Mouse (Mus musculus): ENCODE measurements around the gene Prox2. TPM values are rescaled to one million over a fixed set of nuclear protein-coding genes. Genes with fewer than 3 reads are reported as not detected.
A peak's percentile ranks its signal among the peaks of the same experiment; 100 is the strongest.

Prox2 gene
- polyA plus RNA-seq, 1 experiment, result 0.46 TPM

DNA sequence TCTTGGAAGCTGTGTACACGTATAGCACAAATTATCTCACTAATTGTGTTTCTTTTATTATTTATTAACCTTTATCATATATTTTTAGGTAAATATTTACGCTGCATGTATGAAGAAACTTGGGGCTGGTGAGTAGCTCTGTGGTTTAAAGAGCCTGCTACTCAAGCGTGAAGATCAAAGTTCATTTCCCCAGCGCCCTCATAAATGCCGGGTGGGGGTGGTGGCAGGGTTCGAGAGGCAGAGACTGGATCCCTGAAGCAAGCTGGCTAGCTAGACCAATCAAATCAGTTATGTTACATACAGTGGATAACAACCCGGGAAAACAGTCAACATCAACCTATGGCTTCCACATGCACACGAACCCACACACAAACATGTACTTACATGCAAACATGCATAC, 7.5 kb downstream of the Prox2 start:
- 38% methylated on average over 8 of the region's 8 CpGs for WGBS
- DNase-seq (ENCODE audit: low read depth, low spot score), result no peak

DNA sequence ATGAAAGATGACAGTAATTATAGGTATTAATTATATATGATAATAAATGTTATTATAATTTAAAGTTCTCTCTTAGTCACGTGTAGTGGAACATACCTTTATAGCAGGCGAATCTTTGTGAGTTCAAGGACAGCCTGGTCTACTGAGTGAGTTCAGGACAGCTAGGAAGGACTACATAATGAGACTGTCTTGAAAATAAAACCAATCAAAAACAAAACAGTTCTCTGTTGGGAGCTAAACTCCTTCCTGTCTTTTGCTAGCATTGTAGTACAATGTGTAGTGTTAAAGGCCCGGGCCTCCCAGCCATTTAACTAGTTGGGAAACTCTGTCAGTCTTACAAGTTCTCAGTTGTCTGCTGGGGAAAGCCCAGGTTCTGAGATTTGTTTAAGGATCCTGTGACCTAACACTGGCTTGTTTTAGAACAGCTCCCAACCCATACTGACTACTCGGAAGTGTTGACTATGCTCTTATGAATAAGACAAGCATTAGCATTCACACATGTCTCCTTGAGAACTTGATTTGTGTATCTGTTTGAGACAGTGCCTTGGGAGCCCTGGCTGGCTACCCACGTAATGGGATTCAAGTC, 8.9 kb downstream of the Prox2 start:
- DNase-seq (ENCODE audit: low read depth, low spot score), result no peak
- WGBS, result 86% methylated on average over 5 of the region's 5 CpGs

DNA sequence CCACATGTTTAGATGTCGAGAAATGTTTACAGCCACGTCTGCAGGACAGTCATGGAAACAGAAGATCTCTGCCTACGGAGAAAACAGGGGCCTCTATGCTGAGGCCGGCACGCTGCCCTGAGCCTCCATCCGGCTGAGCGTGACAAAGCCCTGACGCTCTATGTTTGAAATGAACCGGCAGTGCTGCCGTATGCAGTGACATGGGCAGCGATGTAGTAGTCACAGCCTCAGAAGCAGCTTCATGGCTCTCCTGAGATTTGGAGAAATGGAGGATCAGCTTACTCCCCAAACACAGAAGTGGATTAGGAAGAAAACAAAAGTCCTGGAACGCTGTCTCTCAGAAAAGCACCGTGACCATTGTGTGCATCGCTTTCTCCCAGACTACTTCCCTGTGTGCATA, 9.6 kb downstream of the Prox2 start:
- DNase-seq (ENCODE audit: low read depth, low spot score), result no peak
- WGBS, result 68% methylated on average over 14 of the region's 14 CpGs

DNA sequence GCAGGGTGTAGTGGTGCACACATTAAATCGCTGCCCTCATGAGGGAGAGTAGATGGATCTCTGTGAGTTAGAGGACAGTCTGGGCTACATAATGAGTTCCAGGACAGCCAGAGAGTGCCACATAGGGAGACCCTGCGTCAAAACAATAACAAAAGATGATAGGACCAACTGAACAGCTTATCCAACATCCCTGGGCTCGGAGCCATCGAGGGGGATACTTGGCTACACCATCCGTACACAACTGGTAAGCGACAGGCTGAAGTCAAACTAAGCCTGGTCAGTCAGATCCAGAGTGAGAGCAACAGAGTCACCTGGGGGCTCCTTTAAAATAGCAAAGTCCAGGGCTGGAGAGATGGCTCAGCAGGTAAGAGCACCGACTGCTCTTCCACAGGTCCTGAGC, 14.7 kb downstream of the Prox2 start:
- no peak for DNase-seq (ENCODE audit: low read depth, low spot score)
- 87% methylated on average over 7 of the region's 7 CpGs for WGBS

DNA sequence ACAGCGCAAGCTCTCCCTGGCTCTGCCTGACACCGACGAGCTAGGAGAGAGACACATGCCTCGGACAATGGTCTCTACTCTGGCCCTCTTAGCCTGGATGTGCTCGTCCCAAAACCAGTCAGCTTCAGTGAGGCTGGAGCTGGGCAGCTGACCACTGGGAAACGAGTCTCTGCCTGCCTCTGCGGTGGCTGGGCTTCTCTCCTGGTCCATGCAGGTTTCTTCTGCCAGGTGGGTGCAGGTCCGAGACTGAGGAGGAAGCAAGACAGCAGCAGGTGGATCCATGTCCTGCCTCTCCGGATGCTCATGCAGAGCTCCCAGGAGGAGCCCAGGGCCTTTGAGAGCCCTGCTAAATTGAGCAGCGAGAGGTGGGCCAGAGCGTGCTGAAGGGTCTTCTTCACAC, 15.4 kb downstream of the Prox2 start:
- 87% methylated on average over 11 of the region's 11 CpGs for WGBS
- no peak for DNase-seq (ENCODE audit: low read depth, low spot score)

DNA sequence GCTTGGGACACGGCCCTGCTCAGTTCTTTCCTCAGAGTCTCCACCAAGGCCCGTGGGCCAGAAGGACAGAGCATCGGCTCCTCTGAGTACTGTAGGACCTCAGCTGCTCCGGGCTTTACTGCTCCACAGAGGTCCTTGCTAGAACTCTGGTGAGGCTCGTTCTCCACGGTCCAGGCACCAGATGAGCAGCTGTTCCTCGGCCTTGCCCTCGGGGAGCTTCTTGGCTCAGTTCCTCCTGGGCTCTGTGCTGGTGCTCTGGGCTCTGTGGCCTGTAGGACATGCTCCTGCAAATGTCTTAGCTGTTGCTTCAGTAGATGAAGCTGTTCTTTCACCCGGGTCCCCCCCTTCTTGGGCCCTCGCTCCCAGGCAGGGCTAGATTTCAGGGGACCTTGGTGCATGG, 15.9 kb downstream of the Prox2 start:
- 66% methylated on average over 10 of the region's 10 CpGs for WGBS
- no peak for DNase-seq (ENCODE audit: low read depth, low spot score)

DNA sequence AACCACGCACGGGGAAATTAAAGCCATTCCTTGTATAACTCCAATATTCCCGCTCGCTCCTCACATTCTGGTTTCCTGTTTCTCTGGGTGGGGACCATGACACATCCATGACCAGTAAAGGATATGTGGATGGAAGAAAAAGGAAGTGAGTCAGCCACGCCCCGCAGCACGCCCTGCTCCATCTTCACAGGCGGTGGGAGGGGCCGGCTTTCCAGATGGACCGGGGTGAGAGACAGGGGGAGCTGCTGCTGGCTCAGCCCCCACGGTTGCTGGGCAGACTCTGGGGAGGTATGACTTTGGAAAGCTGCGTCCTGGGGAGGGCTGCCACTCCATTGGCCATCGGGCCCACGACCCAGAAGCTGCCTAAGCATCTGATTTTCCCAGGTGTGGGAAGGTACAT, 16.5 kb downstream of the Prox2 start:
- DNase-seq (ENCODE audit: low read depth, low spot score), result peak; percentile 24
- 6% methylated on average over 14 of the region's 14 CpGs for WGBS

DNA sequence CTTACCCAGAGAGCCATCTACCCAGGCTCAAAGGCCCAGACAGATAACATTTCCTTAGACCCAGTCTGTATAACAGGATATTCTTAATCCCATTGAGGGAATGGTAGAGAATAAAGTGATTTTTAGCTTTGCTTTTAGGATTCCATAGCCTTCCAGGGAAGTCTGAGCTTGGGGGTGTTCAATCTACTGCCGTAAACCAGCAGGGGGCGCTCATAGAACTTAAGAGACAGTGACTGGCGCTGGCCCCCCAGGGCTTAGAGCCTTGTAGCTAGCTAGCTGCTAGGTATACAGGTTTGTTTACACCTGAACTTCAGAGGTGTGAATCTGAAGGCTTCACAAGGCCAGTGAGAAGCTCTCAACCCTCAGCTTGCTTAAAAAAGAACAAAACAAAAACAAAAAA, 18.3 kb downstream of the Prox2 start:
- WGBS, result 9% methylated on average over 3 of the region's 3 CpGs

DNA sequence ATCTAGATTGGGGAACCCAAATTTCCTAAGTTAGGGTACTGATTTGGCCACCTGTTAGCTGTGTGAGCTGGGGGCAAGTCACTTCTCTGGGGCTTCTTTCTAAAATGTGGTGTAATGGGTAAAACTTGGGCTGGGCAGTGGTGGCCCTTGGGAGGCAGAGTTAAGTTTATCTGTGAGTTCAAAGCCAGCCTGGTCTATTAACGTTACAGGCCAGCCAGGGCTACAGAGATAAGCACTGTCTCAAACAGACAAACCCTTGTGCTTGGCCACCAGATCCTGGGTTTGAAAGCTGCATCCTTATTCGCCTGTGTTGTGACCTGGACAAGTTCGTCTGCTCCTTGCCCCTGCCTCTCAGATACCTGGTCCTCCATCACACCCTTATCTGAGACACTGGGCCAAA, 19.4 kb downstream of the Prox2 start:
- 86% methylated on average over 3 of the region's 3 CpGs for WGBS
- no peak for DNase-seq (ENCODE audit: low read depth, low spot score)

More for the DNA sequence above, 18.3 kb downstream of the Prox2 start:
- DNase-seq (ENCODE audit: low read depth, low spot score), result peak; percentile 36

DNA sequence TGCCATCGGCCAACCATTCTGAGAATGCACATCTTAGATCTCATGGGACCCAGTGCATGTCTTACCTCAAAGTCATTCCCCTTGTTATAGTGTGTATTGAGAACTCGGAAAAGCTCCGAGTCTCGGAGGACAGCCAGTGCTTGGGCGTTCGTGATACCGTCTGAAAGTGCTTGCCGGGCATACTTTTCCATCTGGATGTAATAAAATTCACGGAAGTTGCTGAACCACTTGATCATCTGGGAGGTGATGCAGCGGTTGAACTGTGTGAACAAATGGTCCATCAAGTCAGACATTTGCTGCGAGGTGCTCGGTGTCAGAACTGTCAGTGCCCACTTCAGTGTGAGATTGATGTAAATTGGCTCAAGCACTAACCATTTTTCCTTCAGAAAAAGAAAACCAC, 22.7 kb downstream of the Prox2 start:
- 93% methylated on average over 12 of the region's 12 CpGs for WGBS
- no peak for DNase-seq (ENCODE audit: low read depth, low spot score)

DNA sequence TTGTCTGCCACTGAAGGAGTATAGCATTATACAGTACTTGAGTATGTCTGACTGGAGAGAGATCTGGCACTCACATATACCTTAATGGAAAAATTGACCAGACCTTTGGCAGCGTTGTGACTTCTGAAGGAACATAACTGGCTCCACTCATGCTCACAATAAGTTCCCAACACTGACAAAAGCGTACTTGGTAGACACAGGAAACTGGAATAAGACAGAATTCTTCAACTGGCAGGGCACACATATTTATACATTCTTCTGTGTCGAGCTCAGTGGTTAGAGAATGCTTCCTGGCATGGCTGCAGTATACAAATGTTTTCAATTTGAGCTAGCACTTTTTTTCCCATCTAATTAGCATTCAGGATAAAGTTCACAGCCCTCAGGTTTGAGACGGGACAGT, 25.6 kb downstream of the Prox2 start:
- DNase-seq (ENCODE audit: low read depth, low spot score), result no peak
- WGBS, result 72% methylated on average over 4 of the region's 4 CpGs

DNA sequence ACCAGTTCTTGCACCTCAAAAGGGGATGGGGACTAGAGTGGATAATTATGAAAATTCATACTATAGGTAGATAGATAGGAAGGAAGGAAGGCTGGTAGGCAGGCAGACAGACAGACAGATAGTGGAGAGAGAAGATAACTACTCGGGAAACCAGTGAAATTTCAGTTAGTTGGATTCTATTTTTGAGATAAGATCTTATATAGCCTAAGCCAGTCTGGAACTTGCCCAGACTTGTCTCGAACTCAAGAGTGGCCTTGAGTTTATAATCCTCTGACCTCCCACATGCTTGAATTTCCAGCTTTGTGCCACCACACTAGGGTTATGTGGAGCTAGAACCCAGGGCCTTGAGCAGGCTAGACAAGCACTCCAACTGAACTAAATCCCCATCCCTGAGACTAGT, 26.3 kb downstream of the Prox2 start:
- no peak for DNase-seq (ENCODE audit: low read depth, low spot score)
- WGBS, result 60% methylated on average over 2 of the region's 2 CpGs

DNA sequence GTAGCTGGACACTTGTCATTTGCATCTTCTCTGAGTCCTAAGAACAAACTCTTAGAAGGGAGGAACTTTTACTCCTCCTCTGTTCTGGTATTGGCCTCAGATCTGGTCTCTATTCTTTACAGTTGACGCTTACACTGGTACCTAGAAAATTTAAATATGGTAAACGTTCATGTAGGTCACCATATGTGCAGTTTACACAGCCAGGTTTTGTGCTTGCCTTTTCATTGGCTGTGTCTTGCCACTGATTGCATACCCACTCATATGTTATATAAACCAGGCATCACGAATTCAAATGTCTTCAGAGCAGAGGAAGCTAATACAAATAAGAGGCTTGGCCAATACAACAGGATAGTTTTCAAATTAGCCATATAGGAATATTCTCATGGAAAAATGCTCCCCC, 33.5 kb downstream of the Prox2 start:
- 89% methylated on average over 3 of the region's 3 CpGs for WGBS
- DNase-seq (ENCODE audit: low read depth, low spot score), result no peak

DNA sequence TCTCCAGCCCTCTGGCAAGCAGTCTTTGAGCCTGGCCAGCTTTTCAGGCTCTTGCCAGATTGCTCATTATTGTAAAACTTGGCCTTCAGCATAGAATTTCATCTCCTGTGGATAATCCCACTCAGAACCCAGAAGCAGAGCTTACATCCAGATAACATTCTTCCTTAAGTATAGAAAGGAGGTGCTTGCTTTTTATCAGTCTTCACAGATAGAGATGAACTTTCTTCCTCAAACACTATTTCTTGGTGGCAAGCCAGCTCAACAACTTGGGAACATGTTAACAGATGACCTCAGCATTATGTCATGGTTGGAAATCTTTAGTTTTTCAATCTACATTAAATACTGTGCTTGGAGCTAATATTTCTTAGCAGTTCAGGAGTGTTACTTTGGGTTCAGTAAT, 39.5 kb downstream of the Prox2 start:
- no peak for DNase-seq (ENCODE audit: low read depth, low spot score)

DNA sequence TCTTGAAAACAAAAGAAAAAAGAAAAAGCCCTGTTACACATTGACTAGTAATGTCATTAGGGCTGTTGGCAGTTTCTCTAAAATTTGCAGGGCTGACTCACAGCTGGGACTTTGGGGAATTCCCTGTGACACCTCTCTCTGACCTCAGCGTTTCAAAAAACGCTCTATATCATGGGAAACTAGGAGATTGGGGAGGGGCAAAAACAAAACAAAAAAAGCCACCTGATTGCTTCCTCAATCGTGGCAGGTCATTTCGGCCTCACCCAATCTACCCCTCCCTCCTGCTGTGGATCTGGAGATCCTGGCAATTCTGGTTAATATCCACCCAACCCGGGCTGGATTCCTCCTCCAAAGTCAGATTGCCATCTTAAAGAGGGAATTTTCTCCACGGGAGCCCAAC, 59.3 kb downstream of the Prox2 start:
- DNase-seq (ENCODE audit: low read depth, low spot score), result peak; percentile 63
- 13% methylated on average over 6 of the region's 6 CpGs for WGBS

Other genes starting within 250 kb of the Prox2 start
- 2.1 and 5.2 TPM in 2 replicates for gene Ltbp2, start 234.2 kb downstream of the Prox2 start, polyA plus RNA-seq (2012; rRNA removed)
- gene Fcf1, start 139.9 kb downstream of the Prox2 start, polyA plus RNA-seq (2012; rRNA removed), result 58.2 and 70.8 TPM in 2 replicates
- gene Arel1, start 139.9 kb downstream of the Prox2 start, polyA plus RNA-seq (2012; rRNA removed), result 18.4 and 28.4 TPM in 2 replicates
- 4.9 and 7.7 TPM in 2 replicates for gene Ylpm1, start 114.4 kb downstream of the Prox2 start, polyA plus RNA-seq (2012; rRNA removed)
- gene Dlst, start 74 bp upstream of the Prox2 start, polyA plus RNA-seq (2012; rRNA removed), result 134 and 207 TPM in 2 replicates
- gene Rps6kl1, start 40.5 kb upstream of the Prox2 start, polyA plus RNA-seq (2012; rRNA removed), result 0.97 and 1.2 TPM in 2 replicates
- gene Pgf, start 67.0 kb upstream of the Prox2 start, polyA plus RNA-seq (2012; rRNA removed), result 1.2 TPM in 2 replicates
- 84.1 and 90.8 TPM in 2 replicates for gene Eif2b2, start 108.7 kb upstream of the Prox2 start, polyA plus RNA-seq (2012; rRNA removed)
- gene Mlh3, start 159.8 kb upstream of the Prox2 start, polyA plus RNA-seq (2012; rRNA removed), result 2.1 and 2.2 TPM in 2 replicates
- 2.8 and 3.6 TPM in 2 replicates for gene Acyp1, start 177.7 kb upstream of the Prox2 start, polyA plus RNA-seq (2012; rRNA removed)
- 0.22 and 0.24 TPM in 2 replicates for gene Zc2hc1c, start 177.8 kb upstream of the Prox2 start, polyA plus RNA-seq (2012; rRNA removed)
- gene Nek9, start 228.6 kb upstream of the Prox2 start, polyA plus RNA-seq (2012; rRNA removed), result 15.3 and 21.7 TPM in 2 replicates